Mouse (Mus musculus): ENCODE measurements around the gene Pnpo.

Pnpo gene

GRCm38 (mm10) chr11:96969746-96970145 lies 26.0 kb upstream of the Pnpo start:
- no peak for DNase-seq (ENCODE audit: low spot score)

GRCm38 (mm10) chr11:96969280-96969722 lies 25.5 kb upstream of the Pnpo start:
- DNase-seq (ENCODE audit: low spot score): no peak

- DNase-seq (ENCODE audit: low spot score): peak; percentile 56
These were observed 24.7 kb upstream of the Pnpo start for GRCm38 (mm10) chr11:96968476-96968875.

- DNase-seq (ENCODE audit: low spot score): no peak
These were observed 23.9 kb upstream of the Pnpo start for GRCm38 (mm10) chr11:96967544-96968269.

GRCm38 (mm10) chr11:96966914-96967543 lies 23.2 kb upstream of the Pnpo start:
- no peak for DNase-seq (ENCODE audit: low spot score)

GRCm38 (mm10) chr11:96966172-96966571 lies 22.4 kb upstream of the Pnpo start:
- DNase-seq (ENCODE audit: low spot score): no peak

GRCm38 (mm10) chr11:96963580-96963979 lies 19.8 kb upstream of the Pnpo start:
- DNase-seq (ENCODE audit: low spot score): peak; percentile 86

GRCm38 (mm10) chr11:96957061-96957805 lies 13.4 kb upstream of the Pnpo start:
- no peak for DNase-seq (ENCODE audit: low spot score)

- DNase-seq (ENCODE audit: low spot score): no peak
These were observed 12.4 kb upstream of the Pnpo start for GRCm38 (mm10) chr11:96956009-96956724.

- DNase-seq (ENCODE audit: low spot score): no peak
These were observed 11.3 kb upstream of the Pnpo start for GRCm38 (mm10) chr11:96955094-96955493.

GRCm38 (mm10) chr11:96952896-96953295 lies 9.1 kb upstream of the Pnpo start:
- no peak for DNase-seq (ENCODE audit: low spot score)

- no peak for DNase-seq (ENCODE audit: low spot score)
These were observed 8.6 kb upstream of the Pnpo start for GRCm38 (mm10) chr11:96952426-96952825.

- DNase-seq (ENCODE audit: low spot score): no peak
These were observed 7.0 kb upstream of the Pnpo start for GRCm38 (mm10) chr11:96950767-96951166.

- no peak for DNase-seq (ENCODE audit: low spot score)
These were observed 4.1 kb upstream of the Pnpo start for GRCm38 (mm10) chr11:96947849-96948248.

GRCm38 (mm10) chr11:96946498-96946897 lies 2.7 kb upstream of the Pnpo start:
- DNase-seq (ENCODE audit: low spot score): no peak

GRCm38 (mm10) chr11:96944844-96945580 lies 1.2 kb upstream of the Pnpo start:
- no peak for DNase-seq (ENCODE audit: low spot score)

GRCm38 (mm10) chr11:96941989-96942590 lies 1.7 kb downstream of the Pnpo start:
- no peak for DNase-seq (ENCODE audit: low spot score)

- no peak for DNase-seq (ENCODE audit: low spot score)
These were observed 3.0 kb downstream of the Pnpo start for GRCm38 (mm10) chr11:96940578-96941465.

GRCm38 (mm10) chr11:96938426-96938800 lies 5.4 kb downstream of the Pnpo start:
- DNase-seq (ENCODE audit: low spot score): peak; percentile 44
